Mouse (Mus musculus): ENCODE data around the gene P2rx6. TPM values are rescaled to one million over a fixed set of nuclear protein-coding genes. Genes with fewer than 3 reads are reported as not detected.

The P2rx6 gene
- total RNA-seq, 2 experiments from 2014 or later = 8.7 to 11.8 TPM

DNA sequence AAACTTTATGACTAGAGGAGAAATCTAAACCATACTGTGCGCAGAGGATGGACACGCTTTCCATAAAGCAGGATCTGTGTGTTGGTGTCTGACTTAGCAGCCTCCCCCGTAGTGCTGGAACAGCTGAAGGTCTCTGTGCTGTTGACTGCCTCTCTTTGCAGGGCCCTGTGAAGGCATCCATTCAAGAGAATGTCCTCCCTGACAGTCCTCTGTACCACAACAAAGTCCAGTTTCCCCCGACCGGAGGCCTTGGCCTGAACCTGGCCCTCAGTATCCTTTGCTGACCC, 64.5 kb downstream of the P2rx6 start:
- no peak for DNase-seq (ENCODE audit: low spot score)

Other genes starting within 250 kb of the P2rx6 start
- under 1 TPM in 1 of 2 experiments, not detected in 1; 0.31 TPM for gene Serpind1, start 230.5 kb upstream of the P2rx6 start, total RNA-seq (2021)
- 10 to 100 TPM; 17.7 to 19.1 TPM for gene Snap29, start 155.9 kb upstream of the P2rx6 start, total RNA-seq (2021)
- gene Pi4ka, start 155.6 kb upstream of the P2rx6 start, total RNA-seq (2021) = 10 to 100 TPM; 21.3 to 27.7 TPM
- gene Crkl, start 109.9 kb upstream of the P2rx6 start, total RNA-seq (2021) = 10 to 100 TPM; 23.4 to 30.2 TPM
- under 1 TPM in 1 of 2 experiments, not detected in 1; 0.43 TPM for gene Aifm3, start 72.3 kb upstream of the P2rx6 start, total RNA-seq (2021)
- gene Lztr1, start 53.2 kb upstream of the P2rx6 start, total RNA-seq (2021) = 10 to 100 TPM; 17.1 to 18.9 TPM
- 10 to 100 TPM; 15.3 to 17.1 TPM for gene Thap7, start 30.7 kb upstream of the P2rx6 start, total RNA-seq (2021)
- 1 to 10 TPM; 1.7 to 2.4 TPM for gene Lrrc74b, start 638 bp upstream of the P2rx6 start, total RNA-seq (2021)
- under 1 TPM in 1 of 2 experiments, not detected in 1; 0.39 TPM for gene Slc7a4, start 21.3 kb downstream of the P2rx6 start, total RNA-seq (2021)
- 10 to 100 TPM; 10.4 to 14.3 TPM for gene Smpd4, start 57.5 kb downstream of the P2rx6 start, total RNA-seq (2021)
- gene Ccdc74a, start 84.6 kb downstream of the P2rx6 start, total RNA-seq (2021) = under 1 TPM; 0.33 to 0.48 TPM
- gene Med15, start 171.0 kb downstream of the P2rx6 start, total RNA-seq (2021) = 10 to 100 TPM; 17.5 to 20.1 TPM
- gene Klhl22, start 197.7 kb downstream of the P2rx6 start, total RNA-seq (2021) = 10 to 100 TPM; 21.8 to 23.4 TPM
- gene Scarf2, start 235.4 kb downstream of the P2rx6 start, total RNA-seq (2021) = 1 to 10 TPM; 2.6 to 4.0 TPM